Mouse (Mus musculus) liver (tissue): ENCODE results near the gene Cdh13.
"Not testable (repeated sequence)": the region's sequence is repeated elsewhere in the genome, so short reads cannot be mapped to it uniquely, and the experiment has no call there.

Experiments used
- DNase-seq: peaks from one replicate; pipeline ENCODE4 v3.0.0-alpha.2; 2020; ENCODE audit warnings: mixed read lengths

The Cdh13 gene

DNA sequence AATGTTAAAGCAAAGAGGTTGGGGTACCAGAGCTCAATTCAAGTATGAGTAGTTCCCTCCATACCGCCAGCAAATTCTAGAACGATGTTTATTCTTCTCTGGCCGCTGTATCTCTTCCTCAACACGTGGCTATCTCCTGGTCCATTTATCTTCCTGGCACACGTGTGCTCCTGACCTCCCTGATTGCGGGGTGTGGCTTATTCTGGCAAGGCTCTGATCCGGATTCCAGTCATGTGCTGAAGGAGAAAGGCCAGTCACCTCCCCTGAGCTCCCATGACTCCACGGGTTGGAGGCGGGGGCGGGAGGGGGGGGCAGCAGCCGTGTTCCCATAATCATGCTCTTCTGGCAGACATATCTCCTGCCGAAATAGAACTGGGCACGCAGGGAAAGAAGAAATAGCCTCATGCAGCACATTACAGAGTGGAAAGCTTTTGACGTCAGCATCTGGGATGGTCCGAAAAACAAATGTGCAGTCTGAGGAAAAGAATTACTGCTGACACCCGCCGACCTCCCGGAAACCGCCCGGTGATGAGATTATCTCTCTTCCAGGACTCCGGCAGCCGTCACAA, 417.9 kb downstream of the Cdh13 start:
- peak; percentile 29 for DNase-seq

DNA sequence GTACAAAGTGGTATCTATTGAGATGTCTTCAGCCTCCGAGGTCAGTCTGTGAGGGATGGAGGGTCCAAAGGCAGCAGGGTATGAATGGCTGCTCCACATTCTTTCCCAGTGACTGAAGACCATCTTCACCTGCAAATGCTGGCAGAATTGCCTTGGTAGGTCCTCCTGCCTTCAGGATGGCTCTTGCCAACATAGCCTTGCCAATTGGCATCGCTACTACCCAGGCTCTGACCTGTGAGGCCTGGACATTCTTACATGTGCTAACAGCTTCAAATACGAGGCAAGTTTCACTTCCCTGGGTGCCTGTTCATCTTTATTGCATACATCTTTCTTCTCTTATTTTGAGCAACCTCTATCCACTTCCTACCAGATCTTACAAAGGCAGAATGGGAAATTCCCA, 425.8 kb downstream of the Cdh13 start:
- DNase-seq: no peak

DNA sequence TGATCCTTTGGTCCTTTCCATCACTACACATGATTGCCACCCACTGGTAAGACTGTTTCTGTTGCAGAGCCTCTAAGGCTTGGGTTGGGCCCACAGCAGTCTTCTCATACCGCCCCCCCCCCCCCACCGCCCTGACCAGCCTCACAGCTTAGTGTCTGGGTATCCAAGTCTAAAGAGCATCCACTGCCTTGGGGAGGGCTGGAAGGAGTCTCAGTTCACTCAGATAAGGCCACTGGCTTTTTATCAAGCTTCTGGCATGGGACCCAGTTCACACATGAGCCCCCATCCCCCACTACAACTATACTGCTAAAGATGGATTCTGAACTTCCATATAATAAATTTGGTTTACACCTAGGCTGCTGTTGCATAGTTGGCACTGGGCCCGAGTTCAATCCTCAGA, 428.1 kb downstream of the Cdh13 start:
- peak; percentile 7 for DNase-seq

DNA sequence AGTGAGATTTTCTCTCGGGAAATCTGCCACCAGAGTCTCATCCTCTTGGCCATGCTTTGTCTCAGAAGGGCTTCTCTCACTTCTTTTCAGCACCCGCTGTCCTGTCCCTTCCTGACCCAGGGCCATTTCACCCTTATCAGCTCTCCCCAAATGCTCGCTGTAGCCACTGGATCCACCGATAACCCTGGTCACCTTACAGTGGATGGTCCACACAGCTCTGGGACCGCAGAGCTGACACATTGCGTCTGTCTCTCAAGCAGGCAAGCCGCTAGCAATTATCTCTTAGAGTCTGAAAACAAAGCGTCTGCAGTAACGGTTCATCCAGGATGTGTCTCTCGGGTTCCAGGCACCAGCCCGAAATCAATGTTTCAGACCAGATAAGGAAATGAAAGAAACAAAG, 429.6 kb downstream of the Cdh13 start:
- DNase-seq: peak; percentile 57

DNA sequence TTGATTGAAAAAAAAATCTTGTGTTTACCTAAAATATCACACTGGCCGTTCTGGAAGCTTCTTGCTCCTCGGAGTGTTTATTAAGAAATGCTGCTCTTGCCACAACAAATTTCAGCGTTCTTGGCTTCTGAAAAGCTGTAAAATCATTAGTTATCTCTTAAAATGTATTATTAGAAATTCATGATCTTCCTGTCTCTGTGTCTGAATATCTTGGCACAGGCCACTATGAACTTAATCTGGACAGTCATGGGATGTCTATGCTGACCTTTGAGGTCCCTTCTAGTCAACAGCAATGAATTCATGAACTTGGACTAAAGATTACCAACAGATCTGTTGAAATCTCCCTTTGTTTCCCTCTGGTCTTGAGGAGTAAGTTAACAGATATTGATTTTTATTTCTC, 430.1 kb downstream of the Cdh13 start:
- no peak for DNase-seq

DNA sequence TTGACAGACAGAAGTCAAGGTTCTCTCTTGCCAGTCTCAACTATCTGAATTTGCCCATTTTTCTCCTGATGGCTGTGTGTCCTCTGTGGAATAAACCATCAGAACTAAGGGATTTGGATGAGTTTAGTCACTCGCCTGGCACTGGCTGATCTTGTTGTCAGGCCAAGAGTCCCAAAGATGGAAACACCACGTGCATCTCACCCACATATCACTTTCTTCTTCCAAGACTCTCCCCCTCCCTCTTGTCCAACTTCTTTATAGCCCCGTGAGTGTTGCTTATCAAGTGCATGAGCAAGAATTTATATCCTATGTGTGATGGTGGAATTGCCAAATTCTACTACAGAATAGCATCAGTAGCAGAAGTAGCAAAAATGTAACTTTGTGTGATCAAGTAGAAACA, 439.4 kb downstream of the Cdh13 start:
- no peak for DNase-seq

DNA sequence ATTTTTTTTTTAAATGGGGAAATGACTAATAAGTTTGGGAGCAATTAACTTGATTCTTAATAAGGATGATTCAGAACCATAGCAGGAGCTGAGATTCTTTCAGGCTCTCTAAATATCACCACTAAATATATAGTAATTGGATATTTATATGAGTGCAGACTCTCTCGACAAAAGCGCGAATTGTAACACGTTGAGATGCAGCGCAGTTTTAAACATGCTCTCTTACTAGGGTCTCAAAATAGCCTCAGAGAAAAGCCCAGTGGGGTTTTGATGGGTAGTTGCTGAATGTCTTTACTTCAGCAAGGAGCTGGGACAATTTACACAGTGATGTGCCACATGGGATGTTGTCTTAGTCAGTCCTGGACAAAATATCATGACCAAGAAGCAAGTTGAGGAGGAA, 442.1 kb downstream of the Cdh13 start:
- DNase-seq: no peak

DNA sequence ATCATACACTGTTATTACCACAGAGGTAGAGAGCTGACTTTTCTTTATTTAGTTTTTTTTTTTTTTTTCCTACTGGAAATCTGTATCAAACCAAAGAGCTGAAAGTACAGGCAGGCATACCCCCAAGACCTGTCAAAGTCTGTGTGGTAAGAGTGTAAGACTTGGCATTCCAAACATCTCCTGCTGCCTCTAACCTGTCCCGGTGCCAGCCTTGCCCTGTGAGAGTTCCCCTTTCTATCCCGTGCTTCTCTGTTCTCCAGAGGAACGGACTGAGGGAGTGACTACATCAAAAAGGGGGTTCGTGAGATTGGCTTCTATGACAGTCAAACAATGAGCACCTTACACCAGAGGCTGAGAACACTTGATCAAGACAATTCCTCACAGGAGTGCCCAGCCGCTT, 458.2 kb downstream of the Cdh13 start:
- DNase-seq: no peak

DNA sequence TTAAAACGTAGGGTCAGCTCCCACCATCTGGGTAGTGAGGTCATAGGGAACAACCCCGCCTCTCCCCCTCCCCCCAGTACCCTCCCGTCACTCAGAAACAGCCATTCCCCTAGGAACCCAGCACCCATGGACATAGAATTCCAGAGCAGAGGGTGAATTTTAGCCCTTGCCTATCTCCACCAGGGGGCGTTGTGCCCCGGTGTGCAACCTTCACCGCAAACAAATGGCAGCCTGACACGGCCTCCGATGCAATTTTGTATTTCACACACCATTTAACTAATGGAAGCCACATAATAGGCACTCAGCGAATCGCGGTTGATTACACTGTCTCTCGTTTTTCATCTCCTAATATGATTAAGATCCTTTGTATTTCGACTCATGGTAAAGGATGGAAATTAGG, 461.5 kb downstream of the Cdh13 start:
- no peak for DNase-seq

DNA sequence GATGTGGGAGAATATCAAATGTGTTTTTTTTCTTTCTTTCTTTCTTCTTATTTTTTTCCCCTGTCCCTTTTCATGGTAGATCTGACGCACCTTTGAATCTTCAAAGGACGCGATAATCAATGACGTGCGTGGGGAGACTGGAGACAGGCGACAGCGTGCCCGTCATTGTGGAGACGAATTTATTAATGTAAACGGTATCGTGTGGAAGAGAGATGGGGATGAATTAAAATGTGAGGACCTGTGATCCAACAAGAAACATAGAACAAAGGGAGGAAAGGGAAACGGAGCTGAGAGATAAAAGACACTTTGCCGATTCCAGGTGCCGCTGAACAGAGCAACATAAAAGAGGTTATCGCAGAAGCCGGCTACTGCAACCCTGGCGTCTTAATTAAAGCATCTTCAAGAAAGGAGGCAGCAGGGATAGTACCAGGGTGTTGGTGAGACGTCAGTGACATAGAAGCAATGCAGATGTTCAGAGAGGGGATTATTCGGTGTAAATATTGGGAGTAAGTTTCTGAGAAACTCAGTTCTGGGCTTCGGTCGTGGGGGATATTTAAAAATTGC, 464.6 kb downstream of the Cdh13 start:
- DNase-seq: no peak

DNA sequence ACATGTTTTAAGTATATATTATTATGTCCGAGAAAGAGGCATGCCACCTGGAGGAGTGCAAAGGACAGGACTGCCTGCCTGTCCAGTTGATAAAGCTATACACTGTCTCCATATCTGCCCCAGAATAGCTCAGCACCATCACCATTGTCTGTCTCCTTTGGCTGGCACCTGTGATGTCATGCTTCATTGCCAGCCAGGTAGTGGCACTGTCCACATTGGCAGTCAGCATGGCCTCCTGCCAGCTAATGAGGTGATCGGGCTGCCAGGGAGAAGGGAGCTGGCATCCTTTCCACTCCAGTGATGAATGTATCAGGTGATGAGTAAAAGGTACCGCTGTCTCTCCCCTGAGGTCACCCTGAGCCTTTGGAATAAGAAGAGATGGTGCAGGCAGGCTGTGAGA, 465.7 kb downstream of the Cdh13 start:
- no peak for DNase-seq

DNA sequence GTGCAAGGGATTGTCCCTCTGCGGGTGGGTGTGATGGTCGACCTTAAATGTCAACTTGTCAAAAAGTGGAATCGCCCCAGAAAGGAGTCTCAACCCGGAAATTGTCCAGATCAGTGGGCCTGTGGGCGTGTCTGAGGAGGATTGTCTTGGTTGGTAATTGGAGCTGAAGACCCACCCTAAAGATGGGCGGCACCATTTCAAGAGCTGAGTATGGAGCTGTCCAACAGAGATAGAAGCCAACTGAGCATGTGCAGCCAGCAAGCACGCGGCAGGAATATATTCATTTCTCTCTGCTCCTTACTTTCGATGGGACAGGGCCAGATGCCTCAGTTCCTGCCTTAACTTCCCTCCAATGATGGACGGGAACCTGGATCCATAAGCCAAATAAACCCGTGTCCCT, 466.3 kb downstream of the Cdh13 start:
- no peak for DNase-seq

DNA sequence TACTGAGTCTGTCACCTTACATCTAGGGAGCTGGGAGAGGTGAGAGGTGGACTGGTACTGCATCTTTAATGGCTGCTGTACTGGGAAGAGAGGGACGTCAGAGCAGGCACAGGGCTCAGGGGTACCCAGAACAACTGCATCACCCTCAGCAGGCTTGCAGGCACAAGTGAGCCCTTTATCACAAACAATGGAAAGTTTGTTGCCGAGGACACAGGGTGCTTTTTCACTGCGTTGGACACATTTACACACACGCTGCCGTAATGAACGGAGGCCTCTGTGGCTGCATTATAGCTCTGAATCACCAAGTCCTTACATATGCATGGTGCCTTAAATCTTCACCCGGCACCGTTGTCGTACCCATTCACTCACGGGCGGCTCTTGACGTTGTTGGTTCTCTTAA, 470.2 kb downstream of the Cdh13 start:
- no peak for DNase-seq

DNA sequence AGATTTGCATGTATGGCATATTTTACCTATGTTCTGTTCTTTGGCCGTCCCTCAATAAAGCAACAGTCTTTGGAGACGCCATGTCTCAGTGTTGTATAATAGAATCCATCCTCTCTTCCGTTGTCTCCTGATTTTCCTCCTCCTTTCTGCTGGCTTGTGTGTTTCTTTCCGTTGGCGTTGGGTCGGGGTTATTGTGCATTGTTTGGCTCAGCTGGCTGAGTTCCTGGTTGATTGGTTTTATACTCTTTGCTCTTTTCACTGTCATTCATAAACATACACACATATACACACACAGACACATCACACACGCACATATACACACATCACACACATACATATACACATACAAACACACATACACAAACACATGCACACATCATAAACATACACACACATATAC, 470.6 kb downstream of the Cdh13 start:
- DNase-seq: no peak

DNA sequence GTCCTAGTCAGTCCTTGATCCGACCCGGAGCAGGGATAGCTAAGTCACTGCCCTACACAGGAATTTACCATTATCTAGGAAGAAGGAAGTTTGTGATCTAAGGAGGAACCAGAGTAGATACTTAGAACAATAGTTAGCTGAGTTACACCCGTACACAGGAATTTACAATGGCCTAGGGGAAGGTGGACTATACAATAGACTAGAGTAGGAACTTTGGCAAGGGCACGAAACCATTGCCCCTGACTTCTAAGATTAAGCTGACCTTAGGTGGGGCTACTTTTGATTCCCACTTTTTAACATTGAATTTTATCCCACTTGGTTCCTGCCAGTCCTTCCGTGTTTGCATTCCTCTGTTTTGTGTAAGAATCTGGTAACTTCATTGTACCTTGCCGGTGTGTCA, 494.0 kb downstream of the Cdh13 start:
- not testable (repeated sequence) for DNase-seq

DNA sequence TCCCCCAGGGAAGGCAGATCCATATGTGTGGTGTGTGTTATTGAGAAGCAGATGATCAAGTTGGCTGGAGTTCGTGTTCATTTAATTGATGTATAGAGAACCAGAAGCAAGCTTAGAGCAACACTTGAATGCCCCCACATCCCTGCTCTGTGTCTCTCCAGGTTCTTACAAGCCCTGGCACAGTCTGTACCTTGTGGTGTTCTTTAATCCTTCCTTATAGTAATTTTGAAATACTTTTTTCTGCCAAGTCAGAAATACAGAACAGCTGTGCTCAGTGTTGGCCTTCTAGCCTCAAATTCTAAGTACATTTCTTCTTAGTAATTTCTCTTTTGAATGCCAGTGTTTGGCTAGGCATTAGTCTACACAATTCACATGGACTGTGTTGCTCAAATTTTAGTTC, 494.8 kb downstream of the Cdh13 start:
- no peak for DNase-seq

DNA sequence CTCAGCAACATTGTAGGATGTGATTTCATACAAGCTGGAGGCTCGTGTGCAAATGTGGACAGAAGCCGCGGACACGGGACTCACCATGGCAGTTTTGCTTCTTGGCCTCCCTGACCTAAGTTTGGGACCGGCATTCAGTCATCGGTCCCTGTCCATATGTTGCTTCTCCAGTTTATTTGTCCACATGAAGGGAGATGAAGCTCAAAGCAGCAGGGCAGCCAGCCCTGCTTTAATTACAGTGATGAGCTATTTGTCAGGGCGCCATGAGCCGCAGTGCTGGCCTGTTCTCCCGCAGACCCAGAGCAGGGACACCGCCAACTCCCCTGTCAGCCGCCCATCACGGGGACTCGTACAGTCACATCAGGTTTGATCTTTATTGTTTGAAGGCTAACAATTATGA, 502.1 kb downstream of the Cdh13 start:
- no peak for DNase-seq

DNA sequence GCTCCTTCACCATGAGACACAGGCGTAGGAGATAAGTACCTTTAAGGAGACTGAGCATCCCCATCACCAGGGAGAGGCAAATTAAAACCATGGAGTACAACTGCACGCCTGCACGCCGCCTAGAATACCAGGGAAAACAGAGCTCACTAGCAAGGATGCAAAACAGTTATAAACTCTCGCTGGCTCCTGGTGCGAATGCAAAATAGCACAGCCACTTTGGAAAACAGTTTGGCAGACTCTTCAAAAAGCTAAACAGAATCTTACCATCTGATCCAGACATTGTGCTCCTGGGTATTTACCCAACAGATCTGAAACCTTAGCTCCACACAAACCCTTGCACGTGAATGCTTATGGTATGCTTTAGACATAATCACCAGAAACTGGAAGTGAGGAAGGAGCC, 506.1 kb downstream of the Cdh13 start:
- DNase-seq: no peak

DNA sequence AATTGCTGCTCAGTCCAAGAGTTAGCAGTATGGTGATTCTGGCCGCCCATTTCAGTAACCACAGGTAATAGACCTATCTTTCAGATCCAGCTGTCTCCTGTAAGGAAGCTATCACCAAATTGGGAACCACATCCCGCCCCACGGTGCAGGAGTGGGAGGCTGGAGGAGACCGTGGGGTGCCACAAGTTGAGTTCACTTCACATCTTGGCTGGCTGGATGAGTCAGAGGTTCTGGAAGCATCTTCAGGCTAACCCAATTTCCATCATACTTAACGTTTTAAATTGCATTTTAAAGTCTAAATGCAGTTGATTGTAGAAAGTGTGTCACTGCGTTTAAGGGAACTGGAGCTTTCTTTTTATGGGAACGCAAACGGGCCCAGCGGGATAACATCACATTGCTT, 511.4 kb downstream of the Cdh13 start:
- DNase-seq: no peak

DNA sequence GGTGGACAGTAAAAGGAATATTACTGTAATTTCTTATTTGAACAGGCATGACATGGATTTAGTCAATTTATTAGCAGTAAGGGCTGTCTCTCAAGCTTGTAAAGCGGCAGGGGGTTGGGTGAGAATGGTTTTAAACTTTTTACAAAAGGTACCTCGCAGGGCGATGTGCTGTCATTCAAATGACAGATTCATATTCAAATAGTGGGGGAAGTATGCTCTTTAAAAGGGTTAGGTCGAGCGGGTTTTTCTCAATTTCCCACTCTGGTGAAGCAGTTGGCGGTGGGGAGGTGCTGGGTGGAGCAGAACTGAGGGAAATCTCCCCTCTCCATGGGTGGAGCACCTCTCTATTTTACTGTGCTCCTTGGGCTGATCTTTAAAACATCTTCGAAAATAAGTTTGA, 513.0 kb downstream of the Cdh13 start:
- no peak for DNase-seq

DNA sequence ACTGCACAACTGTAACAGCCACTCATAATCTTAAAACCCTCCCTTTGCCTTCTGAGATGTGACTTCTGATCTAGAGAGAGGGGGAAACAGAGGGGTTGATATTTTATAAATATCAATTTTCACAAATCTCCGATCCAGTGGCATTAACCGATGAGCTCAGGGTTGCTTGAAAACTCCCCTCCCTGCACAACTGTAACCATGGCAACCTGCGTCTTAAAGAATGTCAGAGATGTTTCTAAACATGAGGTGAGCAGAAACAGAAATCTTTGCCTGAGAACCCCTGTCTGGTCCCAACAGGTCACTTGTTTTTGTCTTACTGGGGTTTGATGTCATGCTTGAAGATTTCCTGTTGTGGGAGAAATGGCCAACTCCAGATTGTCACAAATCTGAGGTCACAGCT, 513.6 kb downstream of the Cdh13 start:
- no peak for DNase-seq

DNA sequence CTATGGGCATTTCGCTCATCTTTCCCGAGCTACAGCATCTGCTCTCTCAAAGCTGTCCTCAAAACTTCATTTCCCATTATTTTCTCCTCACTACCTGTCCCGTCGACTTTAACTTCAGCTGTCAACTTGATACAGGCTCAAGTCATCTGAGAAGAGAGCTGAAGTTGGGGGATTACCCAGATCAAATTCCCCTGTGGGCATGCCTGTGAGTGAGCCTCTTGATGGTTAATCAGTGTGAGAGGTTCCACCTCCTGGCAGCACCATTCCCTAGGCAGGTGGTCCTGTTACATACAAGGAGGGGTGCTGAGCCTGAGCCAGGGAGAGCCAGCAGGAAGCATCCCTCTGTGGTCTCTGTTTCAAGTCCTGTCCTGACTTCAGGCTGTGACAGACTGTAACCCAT, 519.6 kb downstream of the Cdh13 start:
- DNase-seq: no peak

DNA sequence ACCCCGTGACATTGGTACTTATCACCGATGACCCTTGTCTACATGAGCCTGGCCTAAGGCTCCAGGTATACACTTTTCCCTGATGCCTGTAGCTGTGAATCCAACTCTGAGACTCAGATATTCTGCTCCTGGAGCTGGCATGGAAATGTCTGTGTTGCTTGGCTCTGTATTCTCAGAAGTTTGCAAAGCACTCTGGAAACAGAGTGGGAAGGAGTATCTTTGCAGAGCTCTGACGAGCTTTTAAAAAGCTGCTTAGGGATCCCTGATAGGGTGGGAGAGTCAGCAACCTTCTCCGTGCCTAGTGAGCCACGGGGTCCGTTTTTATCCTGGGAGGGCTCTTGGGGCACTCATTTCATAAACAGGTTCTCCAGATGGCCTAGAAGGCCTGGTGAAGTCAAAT, 526.1 kb downstream of the Cdh13 start:
- no peak for DNase-seq

DNA sequence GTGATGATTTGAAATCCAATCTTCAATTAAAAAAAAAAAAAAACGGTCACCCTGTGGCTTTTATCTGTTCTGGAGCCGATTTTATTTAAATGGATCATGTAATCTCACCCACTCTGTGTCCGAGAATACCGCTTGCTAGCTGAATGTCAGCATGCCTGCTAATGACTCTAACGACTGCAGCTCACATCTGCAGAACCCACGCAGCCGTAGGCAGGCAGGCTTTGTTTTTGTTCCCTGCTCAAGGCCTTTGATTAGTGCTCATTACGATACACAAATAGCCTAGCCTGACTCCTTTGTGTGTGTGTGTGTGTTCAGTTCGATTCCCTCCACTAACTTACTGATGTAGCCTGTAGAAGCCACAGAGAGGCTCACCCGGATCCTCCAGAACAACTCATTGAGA, 531.5 kb downstream of the Cdh13 start:
- no peak for DNase-seq

DNA sequence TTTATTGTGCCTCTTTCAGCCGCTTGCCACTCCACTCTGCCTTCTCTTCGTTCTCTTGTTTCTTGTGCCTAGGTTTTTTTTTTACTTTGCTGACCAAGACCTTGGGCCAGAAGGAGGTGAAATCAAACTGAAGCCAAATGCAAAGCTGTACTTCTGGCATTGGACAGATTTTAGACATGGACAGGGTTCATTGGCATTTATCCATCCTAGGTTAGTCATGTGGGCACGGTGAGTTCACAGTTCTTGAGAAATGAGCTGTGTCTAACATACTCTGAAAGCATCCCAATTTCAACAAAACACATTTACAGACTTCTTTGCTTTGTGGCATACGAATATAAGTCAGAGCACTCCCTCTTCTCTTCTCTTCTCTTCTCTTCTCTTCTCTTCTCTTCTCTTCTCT, 543.2 kb downstream of the Cdh13 start:
- DNase-seq: no peak

DNA sequence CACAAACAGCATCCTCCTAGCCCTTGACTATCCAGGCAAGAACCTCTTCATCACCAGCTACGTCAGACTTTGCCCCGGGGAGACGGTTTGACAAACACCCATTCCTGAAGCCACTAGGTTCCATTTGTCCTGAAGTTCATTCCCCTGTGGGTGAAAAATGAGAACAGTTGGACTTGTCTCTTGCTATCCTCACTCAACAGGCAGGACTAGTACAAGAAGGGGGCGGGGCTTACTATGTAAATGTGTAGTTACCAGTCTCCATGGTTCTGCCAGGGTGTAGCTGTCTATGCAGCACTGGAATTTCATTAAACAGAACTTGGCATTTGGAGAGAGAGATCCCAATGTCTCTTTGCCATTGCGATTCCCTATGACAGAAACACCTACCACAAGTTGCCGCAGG, 544.2 kb downstream of the Cdh13 start:
- DNase-seq: no peak
